Comparison of ENCODE assay signal across 9 mouse cellular contexts in genomic region chr6:34040624-34041235, GRCm38 (mm10). TPM values are rescaled to one million over a fixed set of nuclear protein-coding genes. Genes with fewer than 3 reads are reported as not detected.
A peak's percentile ranks its signal among the peaks of the same experiment; 100 is the strongest.
DNase-seq lines count a peak whose midpoint lies in the region; ATAC-seq and TF ChIP-seq lines count a peak whose summit lies in the region.
"Had no signal": no experiment of that assay in that cellular context is flagged by ENCODE, and none has a peak within 500 bp of the region (broad histone marks: within the 10 kb centered on the region; RNA-seq: fewer than 3 reads in every experiment).

No protein-coding gene starts in this region.

- H3K4me2 ChIP-seq in forebrain, embryonic 12.5 days: no peak overlapping the region
- H3K4me2 ChIP-seq in lung, postnatal 0 days (replicated peaks; ENCODE audit: low read depth, low read length): no peak overlapping the region

- peak overlapping the region in 1 of 2 experiments; percentile 7; a peak in 1 of 4 replicates for H3K4me3 ChIP-seq in MEL (ENCODE audit: control insufficient read depth in 1 of 2, insufficient read depth in 1 of 2, low read depth in 2 of 2, low read length in 2 of 2)
- no peak overlapping the region for H3K4me3 ChIP-seq in forebrain, embryonic 12.5 days (replicated peaks)
- no peak overlapping the region for H3K4me3 ChIP-seq in lung, postnatal 0 days (ENCODE audit: low read depth, low read length)
- H3K4me3 ChIP-seq: myocyte had no signal

- no peak overlapping the region for H3K9ac ChIP-seq in MEL (ENCODE audit: control insufficient read depth, low read depth, low read length, poor library complexity, severe bottlenecking)
- no peak overlapping the region for H3K9ac ChIP-seq in forebrain, embryonic 12.5 days
- no peak overlapping the region for H3K9ac ChIP-seq in lung, postnatal 0 days (replicated peaks; ENCODE audit: low read depth)

- no peaks in the 10 kb centered on the region for H3K79me2 ChIP-seq in MEL (ENCODE audit: control insufficient read depth, insufficient read depth, low read length, poor library complexity)

- ATAC-seq in forebrain, embryonic 12.5 days (ENCODE audit: low FRiP score): peak; percentile 73
- peak; percentile 61 for ATAC-seq in lung, postnatal 0 days

- H3K27ac ChIP-seq in MEL (ENCODE audit: control insufficient read depth, low read depth, low read length): no peak overlapping the region
- no peak overlapping the region for H3K27ac ChIP-seq in forebrain, embryonic 12.5 days
- no peak overlapping the region for H3K27ac ChIP-seq in lung, postnatal 0 days (ENCODE audit: low read length)

- no peak for TF ChIP-seq POLR2A in MEL (IDR thresholded peaks at IDR 0.05; ENCODE audit: control insufficient read depth in 1 of 2, insufficient read depth in 1 of 2, low read depth in 1 of 2, low read length in 2 of 2, poor library complexity in 1 of 2)

- H3K27me3 ChIP-seq in MEL (ENCODE audit: control insufficient read depth in 1 of 2, insufficient read depth in 2 of 2, low read length in 2 of 2): no peaks in the 10 kb centered on the region
- H3K27me3 ChIP-seq in forebrain, embryonic 12.5 days: peaks cover 15% of the 10 kb centered on the region
- H3K27me3 ChIP-seq in lung, postnatal 0 days (replicated peaks; ENCODE audit: insufficient read depth, low read length): no peaks in the 10 kb centered on the region

- peak; percentile 90 for TF ChIP-seq RAD21 in MEL (IDR thresholded peaks at IDR 0.05; ENCODE audit: low read depth, low read length)

- peak; percentile 83 for DNase-seq in MEL (ENCODE audit: low read depth, low spot score)
- DNase-seq in c-Kit-positive CD71-positive TER-119-negative erythroid progenitor cells, embryonic 14.5 days (ENCODE audit: low read depth): peak; percentile 64
- peak; percentile 86 for DNase-seq in heart, postnatal 4 days
- peak; percentile 64 to 90 for DNase-seq in layer of hippocampus, adult 8-10 months (ENCODE audit: low spot score in 2 of 2)
- peak; percentile 72 for DNase-seq in lung, postnatal 0 days (ENCODE audit: low spot score)
- DNase-seq in retina, embryonic 14.5 days (ENCODE audit: low spot score): peak; percentile 85
- DNase-seq in thymus, postnatal 4 days: peak; percentile 95

- peak; percentile 82 to 99 (median 91) for TF ChIP-seq CTCF in MEL (IDR thresholded peaks at IDR 0.05 in 2 of 3, conservative IDR thresholded peaks at IDR 0.05 in 1 of 3; ENCODE audit: control insufficient read depth in 1 of 3, insufficient read depth in 1 of 3, low read depth in 2 of 3, low read length in 3 of 3, poor library complexity in 1 of 3, severe bottlenecking in 1 of 3)
- peak; percentile 93 for TF ChIP-seq CTCF in lung, postnatal 0 days (IDR thresholded peaks at IDR 0.05)

- 35% methylated on average over 12 of the region's 12 CpGs for WGBS in forebrain, embryonic 12.5 days
- 39% methylated on average over 12 of the region's 12 CpGs for WGBS in lung, postnatal 0 days

- H3K9me3 ChIP-seq in MEL (replicated peaks; ENCODE audit: insufficient read depth, low read length): no peaks in the 10 kb centered on the region
- no peaks in the 10 kb centered on the region for H3K9me3 ChIP-seq in forebrain, embryonic 12.5 days
- no peaks in the 10 kb centered on the region for H3K9me3 ChIP-seq in lung, postnatal 0 days (ENCODE audit: low read length)

- no peaks in the 10 kb centered on the region for H3K36me3 ChIP-seq in MEL (ENCODE audit: control insufficient read depth in 1 of 2, insufficient read depth in 2 of 2, low read length in 2 of 2)
- H3K36me3 ChIP-seq in forebrain, embryonic 12.5 days (replicated peaks): no peaks in the 10 kb centered on the region
- no peaks in the 10 kb centered on the region for H3K36me3 ChIP-seq in lung, postnatal 0 days (ENCODE audit: insufficient read depth, low read length)

- TF ChIP-seq EP300 in MEL (IDR thresholded peaks at IDR 0.05; ENCODE audit: low read depth in 1 of 2, low read length in 2 of 2): no peak
- no peak for TF ChIP-seq EP300 in lung, postnatal 0 days (IDR thresholded peaks at IDR 0.05)

- no peaks in the 10 kb centered on the region for H3K4me1 ChIP-seq in MEL (ENCODE audit: control insufficient read depth in 1 of 2, insufficient read depth in 2 of 2, low read length in 2 of 2)
- H3K4me1 ChIP-seq in forebrain, embryonic 12.5 days: peaks cover 9% of the 10 kb centered on the region; the same call in 1 of the 2 replicates
- H3K4me1 ChIP-seq in lung, postnatal 0 days (ENCODE audit: insufficient read depth, low read depth, low read length): no peaks in the 10 kb centered on the region

TF ChIP-seq in MEL, 35 proteins besides CTCF, POLR2A, EP300 and RAD21:
- TF ChIP-seq SMC3 (IDR thresholded peaks at IDR 0.05; ENCODE audit: low read depth, low read length): peak; percentile 93
- TF ChIP-seq CHD2 (IDR thresholded peaks at IDR 0.05; ENCODE audit: low read length): no peak
- TF ChIP-seq ZC3H11A (IDR thresholded peaks at IDR 0.05; ENCODE audit: low read depth, low read length): peak; percentile 73
TF ChIP-seq in MEL: peak in this region for 2.

RNA-seq across cellular contexts. Expression of gene Lrguk, which starts 11.5 kb away (rescaled TPM):
- 0.12 and 0.20 TPM in 2 replicates for total RNA-seq in MEL (2012; rRNA removed)
- 1 to 10 TPM in 1 of 2 experiments, not detected in 1; 1.6 TPM for polyA plus RNA-seq in MEL (2012; ENCODE audit: insufficient read depth in 1 of 2, insufficient read length in 2 of 2, low read depth in 1 of 2, low replicate concordance in 2 of 2, missing spikeins in 1 of 2)
- 0.90 and 0.98 TPM in 2 replicates for polyA plus RNA-seq in forebrain, embryonic 12.5 days (2016; fragmentation: Nextera tagmentation; extraction: Ambion mirVana)
- total RNA-seq in heart, postnatal 4 days (2021): under 1 TPM; 0.21 to 0.25 TPM
- total RNA-seq in layer of hippocampus, adult 8-10 months (2022): 1 to 10 TPM; 2.0 to 4.2 (median 3.4) TPM
- 3.1 and 3.6 TPM in 2 replicates for polyA plus RNA-seq in lung, postnatal 0 days (2015; fragmentation: Nextera tagmentation; extraction: Ambion mirVana)
